Mouse (Mus musculus): ENCODE results near the gene Csf3.
A peak's percentile ranks its signal among the peaks of the same experiment; 100 is the strongest.
"Not testable (repeated sequence)": the region's sequence is repeated elsewhere in the genome, so short reads cannot be mapped to it uniquely, and the experiment has no call there.

The Csf3 gene

GRCm38 (mm10) chr11:98701213-98701670 is at the start of gene Csf3:
Csf3 (plus strand) TSS chr11:98701263.
- DNase-seq (ENCODE audit: low read depth, low spot score), result no peak

DNA sequence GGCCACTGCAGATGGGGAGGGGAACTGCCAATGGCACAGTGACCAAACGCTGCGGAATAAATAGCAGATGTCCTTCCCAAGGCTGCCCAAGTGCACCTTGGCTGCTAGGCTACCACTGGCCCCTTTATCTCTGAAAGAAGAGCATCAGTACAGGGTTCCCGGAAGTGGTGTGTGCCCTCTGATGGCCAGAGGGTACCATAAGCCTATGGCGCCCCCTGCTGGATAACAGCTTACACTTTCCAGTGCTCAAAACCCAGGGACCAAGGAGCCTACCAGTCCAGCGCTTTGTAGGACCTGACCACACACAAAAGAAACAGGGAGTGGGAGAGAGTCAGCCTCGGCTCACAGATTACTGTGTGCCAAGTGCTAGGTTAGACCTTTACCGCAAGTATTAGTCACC is 46.0 kb upstream of the Csf3 start:
- DNase-seq (ENCODE audit: low read depth, low spot score), result peak; percentile 26

- peak; percentile 67 for DNase-seq (ENCODE audit: low read depth, low spot score)
These were observed 40.5 kb upstream of the Csf3 start for GRCm38 (mm10) chr11:98660517-98660916.

GRCm38 (mm10) chr11:98664091-98664490 is 37.0 kb upstream of the Csf3 start, which contains the start of gene Gsdma:
Gsdma (plus strand) TSS chr11:98664351.
- no peak for DNase-seq (ENCODE audit: low read depth, low spot score)

DNA sequence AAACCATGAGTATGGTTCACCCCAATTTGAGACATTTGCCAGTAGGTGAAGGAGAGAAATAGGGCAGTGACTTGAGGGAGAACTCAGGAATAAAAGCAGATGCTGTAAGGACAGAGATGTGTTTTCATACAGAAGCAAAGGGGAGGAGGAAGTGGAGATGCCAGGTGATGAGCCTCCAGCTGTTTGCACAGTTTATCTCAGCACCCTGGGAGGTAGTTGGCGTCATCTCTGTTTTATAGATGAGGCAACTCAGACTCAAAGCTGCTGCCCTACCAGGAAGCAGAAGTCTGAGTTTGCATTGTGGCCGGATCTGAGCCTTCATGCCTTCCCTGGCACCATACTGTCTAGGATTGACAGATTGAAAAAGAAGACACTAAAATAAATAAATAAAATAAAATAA is 32.1 kb upstream of the Csf3 start:
- no peak for DNase-seq (ENCODE audit: low read depth, low spot score)

DNA sequence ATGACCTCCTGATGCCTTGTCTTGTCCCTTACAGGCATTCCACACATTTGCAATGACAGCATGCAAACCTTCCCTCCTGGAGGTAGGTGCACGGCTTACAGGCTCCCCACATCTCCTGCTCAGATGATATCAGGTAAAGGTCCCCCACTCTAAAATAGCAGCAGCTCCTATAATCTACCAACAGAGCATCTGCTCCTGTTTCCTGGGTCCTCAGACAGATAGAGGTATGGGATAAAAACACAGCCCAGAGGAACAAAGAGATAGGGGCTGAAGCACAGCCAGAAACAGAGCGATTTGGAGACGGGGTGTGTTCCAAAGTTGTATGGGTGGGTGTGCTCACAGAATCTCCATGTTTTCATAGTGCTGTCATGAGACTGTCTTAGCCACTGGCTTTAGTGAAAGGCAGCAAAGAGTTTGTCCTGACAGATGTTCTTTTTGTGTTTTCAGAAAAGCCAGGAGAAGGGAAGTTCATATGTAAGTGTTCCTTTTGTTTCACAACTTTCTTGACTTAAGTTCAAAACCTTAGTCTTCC is 29.7 kb upstream of the Csf3 start:
- no peak for DNase-seq (ENCODE audit: low read depth, low spot score)

- DNase-seq (ENCODE audit: low read depth, low spot score), result no peak
These were observed 29.2 kb upstream of the Csf3 start for GRCm38 (mm10) chr11:98671857-98672256.

DNA sequence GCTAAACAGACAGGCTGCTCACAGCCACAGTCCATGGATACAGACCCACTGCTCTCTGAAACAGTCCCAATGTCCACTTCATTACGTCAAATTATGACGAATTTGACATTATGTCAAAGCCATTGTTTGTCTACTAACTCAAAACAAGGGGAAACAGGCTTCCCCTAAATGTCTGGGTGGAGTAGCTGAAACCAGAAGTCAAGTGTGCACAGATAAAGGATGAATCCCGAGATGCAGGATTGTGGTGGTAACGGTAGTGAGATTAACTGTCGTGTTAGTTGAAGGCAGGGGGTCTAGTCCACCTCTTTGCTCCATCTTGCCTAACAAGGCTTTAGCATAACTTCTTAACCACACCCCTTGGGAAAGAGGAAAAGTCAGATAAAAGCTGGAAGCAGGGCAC is 28.6 kb upstream of the Csf3 start:
- no peak for DNase-seq (ENCODE audit: low read depth, low spot score)

DNA sequence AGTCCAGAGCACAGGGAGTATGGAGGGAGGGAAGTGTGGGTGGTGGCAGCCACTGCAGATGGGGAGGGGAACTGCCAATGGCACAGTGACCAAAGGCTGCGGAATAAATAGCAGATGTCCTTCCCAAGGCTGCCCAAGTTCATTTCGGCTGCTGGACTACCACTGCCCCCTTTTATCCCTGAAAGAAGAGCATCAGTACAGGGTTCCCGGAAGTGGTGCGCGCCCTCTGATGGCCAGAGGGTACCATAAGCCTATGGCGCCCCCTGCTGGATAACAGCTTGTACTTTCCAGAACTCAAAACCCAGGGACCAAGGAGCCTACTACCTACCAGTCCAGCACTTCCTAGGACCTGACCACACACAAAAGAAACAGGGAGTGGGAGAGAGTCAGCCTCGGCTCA is 27.9 kb upstream of the Csf3 start:
- DNase-seq (ENCODE audit: low read depth, low spot score), result peak; percentile 57

- no peak for DNase-seq (ENCODE audit: low read depth, low spot score)
These were observed 25.2 kb upstream of the Csf3 start for GRCm38 (mm10) chr11:98675829-98676363.

GRCm38 (mm10) chr11:98680023-98680422 is 21.0 kb upstream of the Csf3 start:
- DNase-seq (ENCODE audit: low read depth, low spot score), result no peak

DNA sequence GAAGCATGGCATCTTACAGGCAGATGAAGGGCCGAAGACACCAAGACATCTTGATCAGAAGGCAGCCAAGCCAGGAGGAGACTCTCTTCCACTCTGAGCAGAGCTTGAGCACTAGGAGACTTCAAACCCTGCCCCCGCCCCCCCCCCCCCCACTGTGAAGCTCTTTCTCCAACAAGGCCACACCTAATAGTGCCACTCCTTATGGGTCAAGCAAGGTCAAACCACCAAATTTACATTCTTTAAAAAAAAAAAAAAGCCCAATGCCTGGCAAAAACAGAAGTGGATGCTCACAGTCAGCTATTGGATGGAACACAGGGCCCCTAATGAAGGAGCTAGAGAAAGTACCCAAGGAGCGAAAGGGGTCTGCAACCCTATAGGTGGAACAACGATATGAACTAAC is 20.5 kb upstream of the Csf3 start:
- DNase-seq (ENCODE audit: low read depth, low spot score), result not testable (repeated sequence)

- DNase-seq (ENCODE audit: low read depth, low spot score), result no peak
These were observed 19.9 kb upstream of the Csf3 start for GRCm38 (mm10) chr11:98681186-98681585.

GRCm38 (mm10) chr11:98681786-98682745 is 19.0 kb upstream of the Csf3 start, which contains the start of gene Psmd3:
Psmd3 (plus strand) TSS chr11:98682554.
- peak; percentile 98 for DNase-seq (ENCODE audit: low read depth, low spot score)

- no peak for DNase-seq (ENCODE audit: low read depth, low spot score)
These were observed 18.3 kb upstream of the Csf3 start for GRCm38 (mm10) chr11:98682811-98683210.

DNA sequence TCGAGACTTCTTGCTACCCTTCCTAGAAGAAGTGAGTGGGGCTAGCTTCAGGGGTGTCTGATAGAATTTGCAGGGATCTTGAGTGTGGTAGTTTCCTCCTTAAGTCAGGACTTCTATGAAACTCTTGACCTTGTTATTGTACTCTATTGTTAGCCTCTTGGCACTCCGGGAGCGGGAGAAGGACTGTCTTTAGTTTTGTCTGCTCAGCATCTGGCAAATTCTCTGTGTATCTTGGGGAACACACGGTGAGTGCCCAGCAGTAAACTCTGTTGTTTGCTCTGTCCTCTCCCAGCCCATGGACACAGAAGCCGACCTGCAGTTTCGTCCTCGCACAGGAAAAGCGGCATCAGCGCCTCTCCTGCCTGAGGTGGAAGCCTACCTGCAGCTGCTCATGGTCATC is 15.4 kb upstream of the Csf3 start:
- DNase-seq (ENCODE audit: low read depth, low spot score), result no peak

GRCm38 (mm10) chr11:98686976-98687375 is 14.1 kb upstream of the Csf3 start:
- no peak for DNase-seq (ENCODE audit: low read depth, low spot score)

GRCm38 (mm10) chr11:98688009-98688408 is 13.1 kb upstream of the Csf3 start:
- no peak for DNase-seq (ENCODE audit: low read depth, low spot score)

DNA sequence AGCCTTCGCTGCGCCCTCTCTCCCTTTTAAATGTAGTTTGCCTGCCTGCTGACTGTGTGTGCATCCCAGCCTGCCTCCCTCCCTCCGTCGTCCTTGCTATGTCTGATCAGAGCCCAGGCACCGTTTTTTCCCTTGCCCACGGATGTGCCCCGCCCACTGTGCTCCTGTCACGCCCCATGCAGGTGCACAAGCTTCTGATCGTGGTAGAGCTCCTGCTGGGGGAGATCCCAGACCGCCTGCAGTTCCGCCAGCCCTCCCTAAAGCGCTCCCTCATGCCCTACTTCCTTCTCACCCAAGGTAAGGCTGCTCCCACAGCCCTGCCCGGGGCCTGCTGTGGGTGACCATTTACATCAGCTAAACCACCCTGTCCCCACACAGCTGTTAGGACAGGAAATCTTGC is 7.9 kb upstream of the Csf3 start:
- DNase-seq (ENCODE audit: low read depth, low spot score), result no peak

GRCm38 (mm10) chr11:98693746-98694145 is 7.3 kb upstream of the Csf3 start:
- DNase-seq (ENCODE audit: low read depth, low spot score), result no peak

- DNase-seq (ENCODE audit: low read depth, low spot score), result no peak
These were observed 6.8 kb upstream of the Csf3 start for GRCm38 (mm10) chr11:98694301-98694700.

DNA sequence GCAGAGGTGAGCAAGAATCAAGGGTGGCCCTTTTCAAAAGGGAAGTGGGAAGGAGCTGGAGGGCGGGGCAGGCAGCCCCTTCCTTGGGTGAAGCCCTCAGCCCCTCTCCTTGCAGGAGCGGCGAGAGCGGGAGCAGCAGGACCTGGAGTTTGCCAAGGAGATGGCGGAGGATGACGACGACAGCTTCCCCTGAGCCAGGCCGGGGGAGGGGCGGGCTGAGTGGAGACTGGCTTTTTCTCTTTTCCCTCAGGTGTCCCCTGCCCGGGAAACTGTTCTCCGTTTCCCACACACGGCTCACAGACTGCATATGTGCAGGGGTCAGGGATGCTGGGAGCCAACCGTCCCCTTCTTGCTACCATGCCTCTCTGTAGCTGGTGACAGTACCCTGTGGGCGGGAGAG is 5.7 kb upstream of the Csf3 start:
- no peak for DNase-seq (ENCODE audit: low read depth, low spot score)
